Mouse (Mus musculus): ENCODE measurements around the gene Il1f10. TPM values are rescaled to one million over a fixed set of nuclear protein-coding genes. Genes with fewer than 3 reads are reported as not detected.

Il1f10 gene
- polyA plus RNA-seq (2016; fragmentation: Nextera tagmentation; extraction: Ambion mirVana): not detected in 2 replicates

- H3K27me3 ChIP-seq: no peaks in the 10 kb centered on the region
- no peak within 1 kb of the TSS for H3K4me3 ChIP-seq
- H3K36me3 ChIP-seq: no peaks in the 10 kb centered on the region
- no peak within 1 kb of the TSS for H3K27ac ChIP-seq
- H3K9ac ChIP-seq: no peak within 1 kb of the TSS
- H3K4me1 ChIP-seq: no peaks in the 10 kb centered on the region
- no peaks in the 10 kb centered on the region for H3K9me3 ChIP-seq (replicated peaks)
- no peak within 1 kb of the TSS for H3K4me2 ChIP-seq (replicated peaks)
- ATAC-seq (ENCODE audit: low FRiP score): no peak
- 82% methylated on average over 5 of the region's 5 CpGs for WGBS
These were observed at the start of gene Il1f10 for GRCm38 (mm10) chr2:24290896-24291295. Gene Il1f10, plus strand, starts transcription at chr2:24291196.

DNA sequence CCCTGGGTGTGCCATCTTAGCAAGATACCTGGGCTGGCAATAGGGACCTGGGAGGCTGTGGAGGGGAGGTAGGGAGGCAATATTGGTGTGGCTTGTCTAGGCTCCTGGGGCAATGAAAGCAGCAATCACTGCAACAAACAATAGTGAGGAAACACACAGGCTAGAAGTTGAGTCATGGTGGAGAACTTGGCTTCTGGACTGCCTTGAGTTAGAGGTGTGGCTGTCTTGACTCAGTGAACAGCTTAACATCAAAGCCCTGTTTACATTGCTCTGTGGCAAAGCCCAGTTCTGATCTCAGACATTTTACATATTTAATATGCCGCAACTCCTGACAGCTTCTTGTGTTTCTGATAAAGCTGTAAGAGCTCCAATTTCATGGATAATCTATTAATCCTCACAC, 23.5 kb upstream of the Il1f10 start:
- WGBS: 97% methylated on average over 1 of the region's 1 CpGs
- Histone ChIP-seq H3K9ac (no peak overlapping the region), H3K27ac (no peak overlapping the region), H3K4me3 (no peak overlapping the region), H3K27me3 (no peaks in the 10 kb centered on the region), H3K4me2 (replicated peaks) (no peak overlapping the region), H3K4me1 (no peaks in the 10 kb centered on the region), H3K9me3 (replicated peaks) (no peaks in the 10 kb centered on the region), H3K36me3 (no peaks in the 10 kb centered on the region)
- no peak for ATAC-seq (ENCODE audit: low FRiP score)

- H3K9me3 ChIP-seq (replicated peaks): no peaks in the 10 kb centered on the region
- H3K36me3 ChIP-seq: no peaks in the 10 kb centered on the region
- ATAC-seq (ENCODE audit: low FRiP score): no peak
- no peak overlapping the region for H3K9ac ChIP-seq
- H3K27me3 ChIP-seq: no peaks in the 10 kb centered on the region; the same call in 1 of the 2 replicates
- H3K4me2 ChIP-seq (replicated peaks): no peak overlapping the region
- H3K4me1 ChIP-seq: no peaks in the 10 kb centered on the region
- 75% methylated on average over 2 of the region's 2 CpGs for WGBS
- no peak overlapping the region for H3K4me3 ChIP-seq
- H3K27ac ChIP-seq: no peak overlapping the region
These were observed 17.4 kb upstream of the Il1f10 start for GRCm38 (mm10) chr2:24273619-24274018.

- Histone ChIP-seq H3K9ac (no peak overlapping the region), H3K4me1 (no peaks in the 10 kb centered on the region), H3K27ac (no peak overlapping the region), H3K9me3 (replicated peaks) (no peaks in the 10 kb centered on the region), H3K27me3 (no peaks in the 10 kb centered on the region; the same call in 1 of the 2 replicates), H3K36me3 (no peaks in the 10 kb centered on the region), H3K4me2 (replicated peaks) (no peak overlapping the region), H3K4me3 (no peak overlapping the region)
- ATAC-seq (ENCODE audit: low FRiP score): no peak
- 7% methylated on average over 1 of the region's 1 CpGs for WGBS
These were observed 15.8 kb upstream of the Il1f10 start for GRCm38 (mm10) chr2:24275146-24275545.

DNA sequence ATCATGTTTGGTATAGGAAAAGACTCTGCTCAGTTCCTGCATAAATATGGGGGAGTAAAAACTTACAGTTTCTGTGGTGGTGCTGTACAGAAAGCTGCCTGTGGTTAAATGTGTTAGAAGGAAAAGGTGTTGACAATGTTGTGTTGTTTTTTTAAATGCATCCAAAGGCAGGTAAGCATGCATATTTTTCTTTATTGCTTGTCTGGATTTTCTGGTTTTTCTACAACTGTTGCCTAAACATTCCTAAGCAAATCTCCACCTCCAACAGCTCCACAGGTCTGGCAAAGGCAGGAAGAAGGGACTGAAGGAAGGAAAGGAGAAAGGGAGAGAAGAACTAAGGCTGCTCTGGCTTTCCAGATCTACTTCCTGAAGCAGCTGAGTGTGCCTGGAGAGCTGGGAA, 14.3 kb upstream of the Il1f10 start, which contains the start of gene Il1f5:
TSS of gene Il1f5 (plus strand) at position 301 of the 400 bp plus-strand sequence.
- Histone ChIP-seq H3K36me3 (no peaks in the 10 kb centered on the region), H3K9ac (no peak within 1 kb of the TSS), H3K27me3 (peaks cover 2% of the 10 kb centered on the region; the same call in 1 of the 2 replicates), H3K4me3 (no peak within 1 kb of the TSS), H3K4me2 (replicated peaks) (no peak within 1 kb of the TSS), H3K4me1 (no peaks in the 10 kb centered on the region), H3K27ac (no peak within 1 kb of the TSS), H3K9me3 (replicated peaks) (no peaks in the 10 kb centered on the region)
- no peak for ATAC-seq (ENCODE audit: low FRiP score)

GRCm38 (mm10) chr2:24294616-24295015, 3.6 kb downstream of the Il1f10 start:
- H3K4me2 ChIP-seq (replicated peaks): no peak overlapping the region
- ATAC-seq (ENCODE audit: low FRiP score): no peak
- H3K9me3 ChIP-seq (replicated peaks): no peaks in the 10 kb centered on the region
- H3K9ac ChIP-seq: no peak overlapping the region
- H3K4me1 ChIP-seq: no peaks in the 10 kb centered on the region
- no peak overlapping the region for H3K4me3 ChIP-seq
- no peak overlapping the region for H3K27ac ChIP-seq
- 48% methylated on average over 1 of the region's 1 CpGs for WGBS
- H3K27me3 ChIP-seq: no peaks in the 10 kb centered on the region
- no peaks in the 10 kb centered on the region for H3K36me3 ChIP-seq

GRCm38 (mm10) chr2:24296837-24297236, 5.8 kb downstream of the Il1f10 start:
- Histone ChIP-seq H3K27ac (no peak overlapping the region), H3K9me3 (replicated peaks) (no peaks in the 10 kb centered on the region), H3K9ac (no peak overlapping the region), H3K36me3 (no peaks in the 10 kb centered on the region), H3K27me3 (no peaks in the 10 kb centered on the region), H3K4me2 (replicated peaks) (no peak overlapping the region), H3K4me3 (no peak overlapping the region), H3K4me1 (no peaks in the 10 kb centered on the region)
- ATAC-seq (ENCODE audit: low FRiP score): no peak
- WGBS: 13% methylated on average over 3 of the region's 3 CpGs

- Histone ChIP-seq H3K9me3 (replicated peaks) (no peaks in the 10 kb centered on the region), H3K4me3 (no peak overlapping the region), H3K27me3 (no peaks in the 10 kb centered on the region), H3K4me1 (no peaks in the 10 kb centered on the region), H3K27ac (no peak overlapping the region), H3K4me2 (replicated peaks) (no peak overlapping the region), H3K36me3 (no peaks in the 10 kb centered on the region), H3K9ac (no peak overlapping the region)
- WGBS: 74% methylated on average over 6 of the region's 6 CpGs
- ATAC-seq (ENCODE audit: low FRiP score): no peak
These were observed 20.5 kb downstream of the Il1f10 start for GRCm38 (mm10) chr2:24311302-24312001.

GRCm38 (mm10) chr2:24316919-24317318, 25.9 kb downstream of the Il1f10 start:
- 88% methylated on average over 1 of the region's 1 CpGs for WGBS
- Histone ChIP-seq H3K4me2 (replicated peaks) (no peak overlapping the region), H3K36me3 (no peaks in the 10 kb centered on the region), H3K27me3 (no peaks in the 10 kb centered on the region), H3K27ac (no peak overlapping the region), H3K4me1 (no peaks in the 10 kb centered on the region), H3K9me3 (replicated peaks) (no peaks in the 10 kb centered on the region), H3K4me3 (no peak overlapping the region), H3K9ac (no peak overlapping the region)
- ATAC-seq (ENCODE audit: low FRiP score): no peak

DNA sequence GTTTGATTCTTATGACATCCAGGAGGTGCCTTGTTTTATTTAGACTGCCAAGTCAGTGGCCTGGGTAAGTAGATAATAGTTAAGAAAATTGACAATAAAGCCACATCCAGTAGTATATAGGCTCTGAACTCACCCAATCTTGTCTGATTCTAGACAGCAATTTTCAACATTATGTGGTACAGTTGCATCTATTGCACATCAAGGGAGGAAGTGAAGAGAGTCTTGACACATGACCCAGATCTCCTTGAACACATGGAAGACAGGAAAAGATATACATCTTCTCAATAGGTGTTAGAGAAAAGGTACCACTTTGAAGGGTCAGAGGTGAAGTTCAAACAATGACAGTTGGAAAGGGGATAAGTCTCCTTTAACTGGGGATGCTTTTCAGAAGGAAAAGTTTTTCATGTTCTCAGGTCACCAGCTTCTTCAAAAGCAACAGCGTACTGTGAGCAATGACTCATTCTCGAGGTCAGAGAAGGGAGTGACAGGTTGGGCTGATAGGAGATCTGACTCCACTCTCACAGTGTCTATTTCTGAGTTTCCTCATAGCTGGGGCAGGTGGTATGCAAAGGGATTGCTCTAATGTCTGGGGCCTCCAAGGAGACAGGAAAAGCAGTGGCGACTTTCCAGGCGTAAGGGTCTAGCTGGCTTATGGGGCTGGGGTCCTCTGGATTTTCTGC, 27.1 kb downstream of the Il1f10 start:
- Histone ChIP-seq H3K4me2 (replicated peaks) (no peak overlapping the region), H3K36me3 (no peaks in the 10 kb centered on the region), H3K9me3 (replicated peaks) (no peaks in the 10 kb centered on the region), H3K27ac (no peak overlapping the region), H3K27me3 (no peaks in the 10 kb centered on the region), H3K9ac (no peak overlapping the region), H3K4me3 (no peak overlapping the region), H3K4me1 (no peaks in the 10 kb centered on the region)
- ATAC-seq (ENCODE audit: low FRiP score): no peak
- WGBS: 84% methylated on average over 4 of the region's 4 CpGs

DNA sequence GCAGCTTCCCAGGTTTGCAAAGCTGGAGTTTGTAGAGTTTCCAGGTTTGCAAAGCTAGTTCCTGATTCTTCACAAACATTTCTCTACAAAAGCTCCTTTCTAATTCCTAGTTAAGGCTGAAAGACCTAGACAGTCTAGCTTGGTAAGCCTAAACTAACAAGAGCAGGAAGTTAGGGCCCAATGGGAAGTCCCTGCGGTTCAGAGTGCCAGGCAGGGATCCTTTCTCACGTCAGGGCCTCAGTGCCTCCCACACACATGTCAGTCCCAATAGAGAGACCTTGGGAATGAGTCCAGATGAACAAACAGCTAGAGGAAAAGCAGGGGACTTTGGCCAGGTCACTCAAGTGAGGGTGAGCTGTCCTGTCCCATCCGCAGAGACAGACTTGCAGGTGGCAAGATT, 44.3 kb downstream of the Il1f10 start:
- Histone ChIP-seq H3K36me3 (no peaks in the 10 kb centered on the region), H3K27me3 (no peaks in the 10 kb centered on the region), H3K9ac (no peak overlapping the region), H3K27ac (no peak overlapping the region), H3K4me3 (no peak overlapping the region), H3K4me1 (no peaks in the 10 kb centered on the region), H3K9me3 (replicated peaks) (no peaks in the 10 kb centered on the region), H3K4me2 (replicated peaks) (no peak overlapping the region)
- 53% methylated on average over 3 of the region's 3 CpGs for WGBS
- no peak for ATAC-seq (ENCODE audit: low FRiP score)

DNA sequence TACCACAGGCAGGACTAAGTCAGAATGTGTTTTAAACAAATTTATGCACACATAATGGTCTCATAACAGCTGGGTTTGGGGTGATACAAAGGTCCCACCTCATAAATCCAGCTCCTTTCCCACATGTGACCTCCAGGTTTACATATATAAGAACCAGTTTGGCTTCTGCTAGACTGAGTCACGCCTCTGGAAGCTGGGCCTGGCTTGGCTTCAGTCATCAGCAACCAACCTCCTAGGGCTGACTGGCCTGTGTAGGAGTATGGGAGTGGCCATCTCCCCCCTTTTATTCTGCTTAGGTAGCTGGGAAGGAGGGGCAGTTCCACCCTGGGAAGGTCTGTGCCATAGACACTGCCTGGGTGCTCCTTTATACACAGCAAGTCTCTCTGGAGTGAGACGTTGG, 45.5 kb downstream of the Il1f10 start, which contains the start of gene Il1rn:
TSS of gene Il1rn (plus strand) at position 309 of the 400 bp plus-strand sequence.
- Histone ChIP-seq H3K4me2 (replicated peaks) (no peak within 1 kb of the TSS), H3K9ac (no peak within 1 kb of the TSS), H3K27me3 (no peaks in the 10 kb centered on the region), H3K4me3 (no peak within 1 kb of the TSS), H3K27ac (no peak within 1 kb of the TSS), H3K36me3 (no peaks in the 10 kb centered on the region), H3K9me3 (replicated peaks) (no peaks in the 10 kb centered on the region), H3K4me1 (no peaks in the 10 kb centered on the region)
- ATAC-seq (ENCODE audit: low FRiP score): no peak
- WGBS: 80% methylated on average over 2 of the region's 2 CpGs

Measured in hindbrain, embryonic 12.5 days (tissue).